Mouse (Mus musculus) G1E (cell line): ENCODE results near the gene 4930432K21Rik. TPM values are rescaled to one million over a fixed set of nuclear protein-coding genes. Genes with fewer than 3 reads are reported as not detected.

Experiments
- ATAC-seq: 2 replicates; pipeline ENCODE4 v1.8.0; 2016; ENCODE audit warnings: mild to moderate bottlenecking; ENCODE audit not compliant: insufficient number of reproducible peaks, poor library complexity, low FRiP score, severe bottlenecking; ENCODE audit errors: extremely low read depth
- DNase-seq: peaks from one replicate; pipeline ENCODE4 v3.0.0; 2012; ENCODE audit warnings: low spot score
- H3K27me3 ChIP-seq: 2 replicates; pipeline ENCODE4 v1.6.1; 2012; ENCODE audit warnings: mild to moderate bottlenecking, low read length, inconsistent platforms; ENCODE audit not compliant: insufficient read depth
- H3K36me3 ChIP-seq: replicated peaks from 2 replicates; pipeline ENCODE3; 2012; ENCODE audit warnings: mild to moderate bottlenecking, inconsistent platforms
- H3K4me1 ChIP-seq: 2 replicates; pipeline ENCODE4 v1.6.1; 2012; ENCODE audit warnings: low read depth, low read length, inconsistent platforms, mixed read lengths; ENCODE audit not compliant: insufficient read depth
- H3K4me3 ChIP-seq: 2 replicates; pipeline ENCODE4 v1.5.1; 2012; ENCODE audit warnings: low read depth, mild to moderate bottlenecking, inconsistent platforms, low read length, moderate library complexity, mixed read lengths
- H3K9me3 ChIP-seq: replicated peaks from 2 replicates; pipeline ENCODE4 v1.6.1; 2012; ENCODE audit warnings: inconsistent platforms
- CTCF ChIP-seq: IDR thresholded peaks from 2 replicates; pipeline ENCODE4 v1.5.1; 2012; ENCODE audit warnings: low read depth, low read length, inconsistent platforms, mixed read lengths
- GATA1 ChIP-seq: IDR thresholded peaks from 2 replicates; pipeline ENCODE4 v1.6.1; 2012; ENCODE audit warnings: borderline replicate concordance, low read length, inconsistent platforms, mixed read lengths
- GATA2 ChIP-seq: IDR thresholded peaks from 2 replicates; pipeline ENCODE4 v1.6.1; 2012; ENCODE audit warnings: low read depth, low read length, inconsistent platforms, borderline replicate concordance
- POLR2AphosphoS5 ChIP-seq: IDR thresholded peaks from 2 replicates; pipeline ENCODE4 v1.6.1; 2012; ENCODE audit warnings: low read depth, low read length, inconsistent platforms; ENCODE audit not compliant: insufficient replicate concordance
- TAL1 ChIP-seq: conservative IDR thresholded peaks from 2 replicates; pipeline ENCODE4 v1.6.1; 2012; ENCODE audit warnings: low read depth, low read length, inconsistent platforms, mixed read lengths
- polyA plus RNA-seq: library from polyadenylated mRNA; stranded (reverse); fragments of >175 nt; gene quantifications from 2 replicates; pipeline ENCODE4 v1.2.3, GENCODE M21; 2012
- total RNA-seq, 2 experiments: library from RNA; stranded (forward) in 1 of 2; stranded (reverse) in 1 of 2; fragments of 200-1000 nt in 1 of 2; fragments of >200 nt in 1 of 2; fragmentation: Nextera tagmentation in 1 of 2; gene quantifications; 2 replicates each; pipeline ENCODE4 v1.2.3; 2014 to 2017

Gene 4930432K21Rik
- total and polyA plus RNA-seq, 3 experiments, result 0.08 to 0.55 TPM; not detected in 1

DNA sequence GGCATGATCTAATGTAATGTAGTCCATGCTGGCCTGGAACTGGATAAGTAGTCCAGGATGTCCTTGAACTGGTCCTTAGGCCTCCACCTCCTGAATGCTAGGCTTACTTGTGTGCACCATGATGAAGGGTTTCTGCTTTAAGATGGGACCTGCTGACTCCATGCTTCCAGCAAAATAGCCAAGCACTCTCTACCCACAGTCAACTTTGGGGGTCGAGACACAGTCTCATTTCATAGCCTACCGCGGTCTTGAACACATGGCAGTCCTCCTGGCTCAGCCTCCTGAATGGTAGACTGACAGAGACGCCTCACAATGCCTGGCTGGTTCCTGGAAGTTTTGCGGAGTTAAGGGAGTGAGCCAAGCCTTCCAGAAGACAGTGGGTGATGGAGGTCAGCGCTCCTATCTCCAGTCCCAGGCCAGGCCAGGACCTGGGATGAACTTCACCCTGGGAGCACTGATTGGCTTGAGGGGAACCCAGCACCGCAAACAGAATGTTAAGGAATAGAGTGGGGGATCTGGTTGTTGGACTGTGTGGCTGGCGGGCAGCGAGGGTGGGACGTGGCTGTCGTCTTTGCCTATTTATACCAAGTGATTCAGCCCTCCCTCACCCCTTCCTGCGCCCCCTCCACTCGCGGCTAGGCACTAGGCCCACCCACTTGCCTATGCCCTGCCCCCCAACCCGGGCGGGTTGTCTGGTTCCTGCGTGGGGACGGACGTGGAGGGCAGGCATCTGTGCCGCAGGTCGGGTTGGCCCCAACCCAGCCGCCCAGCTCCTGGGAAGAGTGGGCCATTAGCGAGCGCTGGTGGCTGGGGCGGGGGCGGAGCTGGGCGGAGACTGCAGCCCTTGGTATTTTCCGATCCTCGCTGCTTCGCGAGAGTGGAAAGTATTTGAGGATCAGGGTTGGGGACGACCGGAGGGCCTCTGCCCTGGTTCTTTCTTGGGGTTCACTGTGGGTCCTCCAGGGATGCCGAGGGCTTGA, 55.4 kb downstream of the 4930432K21Rik start:
- Histone ChIP-seq H3K4me3 (peak overlapping the region; percentile 89), H3K36me3 (peaks cover 59% of the 10 kb centered on the region), H3K4me1 (peaks cover 87% of the 10 kb centered on the region), H3K27me3 (no peaks in the 10 kb centered on the region), H3K9me3 (no peaks in the 10 kb centered on the region)
- no peak for ATAC-seq
- TF ChIP-seq GATA1 (no peak), POLR2AphosphoS5 (no peak), TAL1 (no peak), GATA2 (no peak), CTCF (no peak)
- peak; percentile 76 for DNase-seq

DNA sequence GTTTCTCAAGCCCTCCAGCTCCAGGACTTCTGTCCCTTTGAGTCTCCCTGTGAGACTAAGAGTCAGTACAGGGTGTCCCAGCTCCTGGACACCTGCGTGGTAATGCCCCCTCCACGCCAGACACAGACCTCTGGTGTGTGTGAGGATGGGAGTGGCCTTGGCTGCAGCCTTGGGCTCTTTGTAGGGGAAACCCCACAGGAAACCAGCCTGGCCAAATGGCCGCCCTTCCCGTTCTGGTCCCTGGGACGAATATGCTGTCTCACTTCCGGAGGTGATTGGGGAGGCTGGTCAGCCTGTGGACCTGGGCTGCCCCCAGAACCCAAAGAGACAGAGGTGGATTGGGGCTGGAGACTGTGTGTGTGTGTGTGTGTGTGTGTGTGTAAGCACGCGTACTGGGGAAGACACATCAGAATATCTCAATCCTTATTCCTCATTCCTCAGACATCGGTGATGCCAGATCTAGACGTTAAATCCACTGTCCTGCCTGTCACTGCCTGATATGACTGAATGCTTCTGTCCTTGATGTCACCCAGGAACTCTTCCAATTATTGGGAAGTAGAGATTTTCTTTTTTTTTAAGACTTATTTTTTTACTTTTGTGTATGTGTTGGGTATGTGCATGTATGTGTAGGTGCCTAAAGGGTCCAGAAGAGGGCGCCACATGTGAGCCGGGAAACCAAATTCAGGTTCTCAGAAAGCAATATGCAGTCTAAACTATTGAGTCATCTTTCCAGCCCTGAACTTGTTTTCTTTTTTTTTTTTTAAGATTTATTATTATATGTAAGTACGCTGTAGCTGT, 56.3 kb downstream of the 4930432K21Rik start:
- no peaks in the 10 kb centered on the region for H3K27me3 ChIP-seq
- H3K9me3 ChIP-seq, result no peaks in the 10 kb centered on the region
- peaks cover 68% of the 10 kb centered on the region for H3K36me3 ChIP-seq
- H3K4me1 ChIP-seq, result peaks cover 88% of the 10 kb centered on the region
- DNase-seq (peak; percentile 57), ATAC-seq (0 out of 2 replicates have a peak, but pooled peaks have one; percentile 24)
- TF ChIP-seq TAL1 (no peak), GATA2 (no peak), POLR2AphosphoS5 (no peak), CTCF (no peak), GATA1 (no peak)
- H3K4me3 ChIP-seq, result peak overlapping the region; percentile 89

DNA sequence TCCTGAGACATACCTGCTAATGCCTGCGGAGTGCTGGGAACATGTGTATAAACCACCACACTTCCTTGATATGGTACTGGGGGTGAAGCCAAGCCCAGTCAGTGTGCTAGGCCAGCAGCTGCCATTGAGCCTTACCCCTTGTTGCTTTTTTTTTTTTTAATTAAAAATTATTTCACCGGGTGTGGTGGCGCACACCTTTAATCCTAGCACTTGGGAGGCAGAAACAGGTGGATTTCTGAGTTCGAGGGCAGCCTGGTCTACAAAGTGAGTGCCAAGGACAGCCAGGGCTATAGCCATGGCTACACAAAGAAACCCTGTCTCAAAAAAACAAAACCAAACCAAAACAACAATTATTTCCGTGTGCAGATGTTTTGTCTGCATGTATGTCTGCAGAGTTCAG, 57.2 kb downstream of the 4930432K21Rik start:
- TF ChIP-seq TAL1 (no peak), GATA2 (no peak), POLR2AphosphoS5 (no peak), CTCF (no peak), GATA1 (no peak)
- peaks cover 77% of the 10 kb centered on the region for H3K36me3 ChIP-seq
- ATAC-seq (no peak), DNase-seq (no peak)
- H3K9me3 ChIP-seq, result no peaks in the 10 kb centered on the region
- H3K27me3 ChIP-seq, result no peaks in the 10 kb centered on the region
- H3K4me3 ChIP-seq, result no peak overlapping the region
- H3K4me1 ChIP-seq, result peaks cover 86% of the 10 kb centered on the region

DNA sequence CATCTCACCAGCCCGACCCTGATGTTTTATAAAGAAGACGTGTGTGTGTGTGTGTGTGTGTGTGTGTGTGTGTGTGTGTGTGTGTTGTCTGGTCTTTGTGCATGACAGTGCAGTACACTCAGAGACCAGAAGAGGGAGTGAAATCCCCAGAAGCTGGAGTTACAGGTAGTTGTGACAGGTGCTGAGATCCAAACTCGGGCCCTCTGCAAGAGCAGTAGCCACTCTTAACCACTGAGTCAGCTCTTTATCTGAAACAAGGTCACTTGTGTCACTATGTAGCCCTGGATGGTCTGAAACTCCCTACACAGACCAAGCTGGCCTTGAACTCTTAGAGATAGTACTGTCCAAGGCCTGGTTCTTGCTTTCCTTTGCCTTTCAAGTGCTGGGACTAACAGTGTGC, 58.8 kb downstream of the 4930432K21Rik start:
- ATAC-seq (no peak), DNase-seq (no peak)
- no peak for TF ChIP-seq GATA1
- TF ChIP-seq CTCF, result no peak
- no peak for TF ChIP-seq GATA2
- TF ChIP-seq POLR2AphosphoS5, result no peak
- TF ChIP-seq TAL1, result no peak
- H3K4me1 ChIP-seq, result peaks cover 82% of the 10 kb centered on the region
- no peak overlapping the region for H3K4me3 ChIP-seq
- H3K27me3 ChIP-seq, result no peaks in the 10 kb centered on the region
- no peaks in the 10 kb centered on the region for H3K9me3 ChIP-seq
- H3K36me3 ChIP-seq, result peaks cover 91% of the 10 kb centered on the region

DNA sequence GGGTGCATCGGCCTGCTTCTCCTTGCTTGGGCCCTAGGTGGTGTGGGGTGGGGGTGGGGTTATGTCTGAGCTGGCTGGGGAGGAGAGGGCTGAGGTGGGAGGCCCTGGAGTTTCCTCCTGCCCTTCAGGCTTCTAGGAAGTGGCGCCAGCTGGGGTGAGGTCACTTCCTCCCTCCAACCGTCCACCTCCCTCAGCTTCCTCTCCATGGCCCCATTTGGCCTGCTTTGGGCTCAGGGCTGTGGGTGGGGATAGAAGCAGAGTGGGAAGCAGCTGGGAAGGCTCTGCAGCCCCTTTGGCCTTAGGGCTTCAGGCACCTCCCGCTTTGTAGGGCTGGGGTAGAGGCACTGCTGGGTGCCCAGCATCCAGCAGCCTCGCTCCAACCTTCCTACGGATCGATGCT, 60.0 kb downstream of the 4930432K21Rik start:
- DNase-seq (peak; percentile 89), ATAC-seq (peak; percentile 60)
- Histone ChIP-seq H3K27me3 (no peaks in the 10 kb centered on the region), H3K4me1 (peaks cover 79% of the 10 kb centered on the region), H3K36me3 (peaks cover 91% of the 10 kb centered on the region), H3K9me3 (no peaks in the 10 kb centered on the region), H3K4me3 (peak overlapping the region; percentile 49; the same call in 1 of the 2 replicates)
- TF ChIP-seq POLR2AphosphoS5, result no peak
- TF ChIP-seq GATA2, result no peak
- TF ChIP-seq CTCF, result no peak
- no peak for TF ChIP-seq GATA1
- TF ChIP-seq TAL1, result no peak
